Mouse (Mus musculus): ENCODE measurements around the gene Lmbrd1. TPM values are rescaled to one million over a fixed set of nuclear protein-coding genes. Genes with fewer than 3 reads are reported as not detected.

Gene Lmbrd1
- total RNA-seq, 1 experiment from 2014 or later = 92.9 TPM

Other genes starting within 250 kb of the Lmbrd1 start
- not detected in 2 replicates for gene Col19a1, start 91.2 kb upstream of the Lmbrd1 start, total RNA-seq (2017)

Data from neutrophil, adult 5-6 weeks (primary cell).